Mouse (Mus musculus): ENCODE data around the gene Gm9780.
"Not testable (repeated sequence)": the region's sequence is repeated elsewhere in the genome, so short reads cannot be mapped to it uniquely, and the experiment has no call there.

DNA sequence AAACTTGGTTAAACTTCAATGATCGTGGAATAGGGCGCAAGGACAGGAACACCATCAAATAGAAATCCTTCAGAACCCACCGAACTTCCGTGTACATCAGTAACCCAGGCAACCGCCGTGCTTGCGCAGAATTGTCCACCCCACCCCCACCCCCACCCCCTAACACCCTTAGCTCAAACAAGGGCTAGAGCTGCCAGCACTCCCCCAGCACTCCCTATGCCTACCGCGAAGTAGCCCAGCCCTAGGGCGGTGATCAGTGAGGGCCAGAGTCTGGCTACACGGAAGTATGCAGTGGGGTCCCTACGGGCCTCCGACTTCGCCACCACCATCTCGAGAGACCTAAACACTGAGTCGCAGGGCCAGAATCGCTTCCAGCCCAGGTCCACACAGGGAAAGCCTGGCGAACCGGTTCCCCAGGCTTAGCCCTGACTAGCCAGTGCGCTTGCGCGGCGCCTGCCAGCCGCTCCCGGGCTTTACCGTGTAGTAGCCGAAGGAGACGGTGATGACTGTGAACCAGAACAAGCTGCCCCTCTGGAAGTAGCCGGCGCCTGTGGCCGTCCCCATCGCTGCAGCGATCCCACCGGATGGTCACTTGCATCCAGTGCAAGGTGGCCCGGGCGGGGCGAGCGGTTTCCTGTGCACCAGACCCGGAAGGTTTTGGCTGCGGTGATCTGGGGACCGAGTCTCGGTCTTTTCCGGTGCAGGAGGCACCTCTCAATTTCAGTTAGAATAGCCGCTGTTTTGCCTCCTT lies 24.2 kb upstream of the Gm9780 start:
- TF ChIP-seq CTCF (IDR thresholded peaks at IDR 0.05; ENCODE audit: control insufficient read depth, insufficient read depth, insufficient replicate concordance, low read depth, low read length); POLR2A (IDR thresholded peaks at IDR 0.05; ENCODE audit: control insufficient read depth, low read depth, low read length): not testable (repeated sequence)

Data from testis, adult 2 months (tissue).